Mouse (Mus musculus): ENCODE data around the gene Mis12. TPM values are rescaled to one million over a fixed set of nuclear protein-coding genes. Genes with fewer than 3 reads are reported as not detected.
A peak's percentile ranks its signal among the peaks of the same experiment; 100 is the strongest.

Gene Mis12
- polyA plus RNA-seq (2012; rRNA removed), result 3.2 and 5.1 TPM in 2 replicates

DNA sequence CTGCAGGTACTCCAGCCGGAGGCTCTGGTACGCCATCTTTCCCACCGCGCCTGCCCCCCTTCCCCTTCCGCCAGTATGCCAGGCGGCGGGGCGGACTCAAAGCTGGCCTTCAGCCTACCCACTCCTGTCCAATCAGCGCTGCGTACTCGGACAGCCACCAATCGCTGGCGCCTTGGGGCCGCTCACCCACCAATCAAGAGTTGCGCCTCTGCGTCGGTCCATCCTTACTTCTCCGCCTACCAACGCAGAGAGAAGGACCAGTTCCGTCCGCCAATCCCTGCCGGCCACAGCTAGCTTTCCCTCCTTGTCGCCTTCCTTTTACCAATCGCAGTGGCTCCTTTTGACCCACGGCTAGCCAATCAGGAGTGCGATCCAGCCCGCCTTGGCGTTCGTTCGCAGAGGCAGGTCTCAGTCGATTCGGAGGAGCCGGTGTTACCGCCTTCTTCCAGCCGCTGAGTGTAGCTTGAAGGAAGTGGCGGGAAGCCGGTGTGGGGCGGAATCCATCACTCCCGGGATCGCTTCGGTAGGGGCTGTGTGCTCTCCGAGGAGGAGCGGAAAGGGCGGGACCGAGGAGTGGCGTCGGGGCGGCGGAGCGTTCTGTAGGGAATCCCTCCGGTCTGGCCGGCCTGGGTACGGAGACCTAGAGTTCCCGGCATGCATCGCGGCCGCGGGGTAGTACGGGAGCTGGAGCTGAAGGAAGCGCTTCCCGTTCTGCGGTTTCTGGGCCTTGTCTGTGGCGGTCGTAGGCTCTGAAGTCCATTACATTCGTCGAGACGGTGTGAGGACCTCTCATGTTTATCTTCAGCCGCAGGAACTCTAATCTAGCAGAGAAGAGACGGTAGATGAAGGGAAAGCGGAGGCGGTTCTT lies at the start of gene Mis12, which contains the start of gene Derl2:
Mis12 (plus strand) TSS at position 411 of the 868 bp plus-strand sequence.
Derl2 (minus strand) TSS at position 641 of the 868 bp plus-strand sequence.
- DNase-seq, result peak; percentile 96
- Histone ChIP-seq H3K4me3 (replicated peaks; ENCODE audit: extremely low read depth, low read depth, low read length) (peak within 1 kb of the TSS; percentile 93), H3K4me1 (ENCODE audit: control insufficient read depth, insufficient read depth, low read length) (peaks cover 17% of the 10 kb centered on the region)
- under 1% methylated on average over 71 of the region's 71 CpGs for WGBS
- TF ChIP-seq POLR2A (IDR thresholded peaks at IDR 0.05; ENCODE audit: borderline replicate concordance, extremely low read depth, low read depth, low read length) (peak; percentile 72; the same call in 1 of the 2 replicates), CTCF (IDR thresholded peaks at IDR 0.05; ENCODE audit: insufficient read depth, low read length) (no peak)

DNA sequence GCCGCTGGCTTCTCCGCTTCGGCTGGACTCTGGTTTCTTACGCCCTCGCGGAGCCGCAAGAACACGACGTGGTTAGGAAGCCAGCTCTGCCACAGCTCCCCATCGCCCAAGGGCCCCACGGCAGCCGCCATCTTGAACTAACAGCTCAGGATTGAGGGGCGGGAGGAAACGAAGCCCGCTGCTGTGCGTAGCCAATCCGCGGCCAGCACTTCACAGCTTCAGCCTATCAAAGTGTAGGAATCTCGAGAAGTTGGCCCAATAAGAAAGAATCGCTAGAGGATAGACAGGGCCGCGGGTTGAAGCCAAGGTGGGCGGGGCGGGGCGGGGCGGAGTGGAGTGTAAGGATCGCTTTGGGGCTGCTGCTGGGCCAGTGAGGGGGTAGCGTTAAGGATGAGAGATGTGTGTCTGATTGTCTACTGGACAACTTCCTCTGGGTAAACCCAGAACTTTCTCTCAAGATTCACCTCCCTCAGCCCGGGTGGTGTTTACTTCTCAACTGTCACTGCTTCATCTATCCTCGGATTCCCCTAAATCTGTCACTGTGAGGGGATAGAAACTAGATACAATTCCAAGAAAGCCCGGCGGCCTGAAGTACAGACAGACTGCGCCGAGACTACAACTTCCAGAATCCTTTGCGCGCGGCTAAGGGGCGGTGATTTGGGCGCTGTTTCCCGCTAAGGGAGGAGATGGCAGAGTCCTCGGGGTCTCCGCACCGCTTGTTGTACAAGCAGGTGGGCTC lies 49.4 kb upstream of the Mis12 start, which contains the start of the genes Nup88 and Rpain:
Nup88 (minus strand) TSS at position 153 of the 739 bp plus-strand sequence.
Rpain (plus strand) TSS at position 393 of the 739 bp plus-strand sequence.
- TF ChIP-seq CTCF (IDR thresholded peaks at IDR 0.05; ENCODE audit: insufficient read depth, low read length) (no peak), POLR2A (IDR thresholded peaks at IDR 0.05; ENCODE audit: borderline replicate concordance, extremely low read depth, low read depth, low read length) (peak; percentile 83)
- Histone ChIP-seq H3K4me1 (ENCODE audit: control insufficient read depth, insufficient read depth, low read length) (peaks cover 4% of the 10 kb centered on the region; the same call in 1 of the 2 replicates), H3K4me3 (replicated peaks; ENCODE audit: extremely low read depth, low read depth, low read length) (peak within 1 kb of the TSS; percentile 96)
- WGBS, result under 1% methylated on average over 43 of the region's 43 CpGs
- DNase-seq, result peak; percentile 90

DNA sequence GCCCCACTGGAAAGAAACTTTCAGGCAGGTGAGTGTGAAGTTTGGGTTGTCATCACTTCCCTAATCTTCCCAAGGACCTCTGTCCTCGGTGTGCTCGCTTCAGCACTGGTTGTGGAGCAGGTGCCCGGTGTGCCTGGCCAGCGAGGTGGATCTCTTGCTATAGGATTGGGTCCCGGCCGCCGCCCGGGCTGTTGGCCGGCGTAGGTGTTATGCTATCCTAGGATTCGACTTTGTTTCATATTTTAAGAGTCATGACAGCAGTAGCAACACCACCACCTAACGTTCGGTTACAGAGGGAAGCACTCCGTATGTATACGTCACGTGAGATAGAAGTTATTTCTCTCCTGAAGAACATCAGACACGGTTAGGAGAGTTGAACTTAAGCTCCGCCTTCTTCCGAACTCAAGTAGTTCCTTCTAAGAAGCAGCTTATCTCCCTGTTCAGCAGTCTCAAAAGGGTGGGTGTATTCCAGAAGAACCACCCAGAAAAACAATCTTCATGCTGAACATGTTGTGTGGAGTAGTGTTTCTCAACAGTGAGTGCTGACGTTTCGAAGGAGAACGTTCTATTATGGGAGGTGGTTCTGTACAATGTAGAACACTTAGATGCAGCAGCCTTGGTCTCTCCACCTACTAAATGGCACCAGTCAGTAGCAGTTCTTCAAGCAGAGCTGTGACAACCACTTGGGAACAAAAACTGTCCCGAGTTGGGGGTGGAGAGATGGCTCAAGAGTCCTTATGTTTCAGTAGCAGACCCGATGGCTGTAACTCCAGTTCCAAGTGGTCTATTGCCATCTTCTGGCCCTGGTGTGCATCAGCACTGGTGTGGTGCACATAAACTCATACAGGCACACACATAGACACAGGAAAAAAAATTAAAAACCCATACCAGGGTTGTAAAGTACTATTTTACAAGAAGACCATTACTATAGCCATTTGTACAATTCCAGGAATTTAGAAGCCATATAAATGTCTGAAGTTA lies 48.6 kb upstream of the Mis12 start:
- WGBS, result 10% methylated on average over 24 of the region's 24 CpGs
- peak; percentile 14 for DNase-seq
- TF ChIP-seq CTCF (IDR thresholded peaks at IDR 0.05; ENCODE audit: insufficient read depth, low read length), result peak; percentile 23; the same call in 1 of the 2 replicates
- no peak for TF ChIP-seq POLR2A (IDR thresholded peaks at IDR 0.05; ENCODE audit: borderline replicate concordance, extremely low read depth, low read depth, low read length)

DNA sequence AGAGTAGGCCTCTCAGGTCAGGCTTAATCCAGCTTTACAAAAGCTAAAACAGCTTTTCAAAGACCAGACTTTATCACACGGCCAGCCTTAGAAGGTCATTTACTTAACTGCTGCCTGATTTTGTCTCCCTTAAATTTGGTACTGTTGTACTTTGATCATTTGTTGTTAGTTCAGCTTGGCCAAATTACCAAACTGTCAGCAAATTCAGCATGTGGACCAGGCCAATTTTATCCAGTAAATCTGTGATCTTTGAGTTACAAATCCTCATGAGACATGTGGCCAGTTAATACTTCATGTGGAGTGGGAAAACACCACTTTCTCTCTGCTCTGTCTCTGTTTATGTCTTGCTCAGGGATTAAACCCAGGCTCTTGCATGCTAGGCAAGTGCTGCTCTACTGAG lies 46.8 kb upstream of the Mis12 start:
- whole genome bisulfite sequencing, result 67% methylated on average over 1 of the region's 1 CpGs
- no peak for DNase-seq
- TF ChIP-seq POLR2A (IDR thresholded peaks at IDR 0.05; ENCODE audit: borderline replicate concordance, extremely low read depth, low read depth, low read length), result no peak
- no peak for TF ChIP-seq CTCF (IDR thresholded peaks at IDR 0.05; ENCODE audit: insufficient read depth, low read length)
- no peak overlapping the region for H3K4me3 ChIP-seq (replicated peaks; ENCODE audit: extremely low read depth, low read depth, low read length)
- peaks cover 4% of the 10 kb centered on the region; the same call in 1 of the 2 replicates for H3K4me1 ChIP-seq (ENCODE audit: control insufficient read depth, insufficient read depth, low read length)

More for the DNA sequence above, 48.6 kb upstream of the Mis12 start:
- Histone ChIP-seq H3K4me3 (replicated peaks; ENCODE audit: extremely low read depth, low read depth, low read length) (peak overlapping the region; percentile 95), H3K4me1 (ENCODE audit: control insufficient read depth, insufficient read depth, low read length) (peaks cover 4% of the 10 kb centered on the region; the same call in 1 of the 2 replicates)

DNA sequence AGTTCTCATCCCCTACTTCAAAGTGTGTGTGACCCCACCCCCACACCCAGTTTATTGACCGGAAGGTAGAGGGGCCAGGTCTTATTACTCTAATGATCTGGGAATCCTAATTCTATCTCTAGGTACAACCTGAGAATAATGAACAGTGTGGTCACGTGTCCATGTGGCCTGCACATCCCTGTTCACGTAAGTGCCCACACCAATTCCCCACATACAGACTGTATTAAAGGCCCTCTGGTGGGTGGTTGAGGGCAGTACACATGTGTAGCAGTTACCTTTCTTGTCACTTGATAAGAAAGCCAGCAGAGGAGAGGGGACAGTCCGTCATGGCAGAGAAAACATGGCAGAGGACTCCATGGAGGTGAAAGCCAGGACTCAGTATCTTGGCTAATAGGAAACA lies 45.5 kb upstream of the Mis12 start:
- Histone ChIP-seq H3K4me1 (ENCODE audit: control insufficient read depth, insufficient read depth, low read length) (peaks cover 4% of the 10 kb centered on the region; the same call in 1 of the 2 replicates), H3K4me3 (replicated peaks; ENCODE audit: extremely low read depth, low read depth, low read length) (no peak overlapping the region)
- 74% methylated on average over 4 of the region's 4 CpGs for WGBS
- no peak for DNase-seq
- no peak for TF ChIP-seq POLR2A (IDR thresholded peaks at IDR 0.05; ENCODE audit: borderline replicate concordance, extremely low read depth, low read depth, low read length)
- no peak for TF ChIP-seq CTCF (IDR thresholded peaks at IDR 0.05; ENCODE audit: insufficient read depth, low read length)

DNA sequence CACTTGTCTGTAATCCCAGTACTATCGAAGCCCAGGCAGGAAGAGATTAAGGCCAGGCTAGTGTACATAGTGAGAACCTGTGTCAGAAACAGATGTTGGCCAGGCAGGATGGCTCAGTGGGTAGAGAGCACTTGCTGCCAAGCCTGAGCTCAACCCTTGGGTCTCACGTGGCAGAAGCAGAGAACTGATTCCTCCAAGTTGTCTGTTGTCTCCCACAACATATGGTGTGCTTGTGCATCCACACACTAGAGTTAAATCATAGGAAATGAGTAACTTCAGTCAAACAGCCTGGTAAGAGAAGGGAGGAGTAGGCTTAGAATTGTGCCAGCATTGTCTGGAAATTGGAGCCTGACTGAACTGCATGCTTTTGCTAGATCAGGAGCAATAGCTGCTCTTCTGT lies 44.2 kb upstream of the Mis12 start:
- no peak for DNase-seq
- TF ChIP-seq CTCF (IDR thresholded peaks at IDR 0.05; ENCODE audit: insufficient read depth, low read length), result no peak
- TF ChIP-seq POLR2A (IDR thresholded peaks at IDR 0.05; ENCODE audit: borderline replicate concordance, extremely low read depth, low read depth, low read length), result no peak
- WGBS, result 69% methylated on average over 2 of the region's 2 CpGs
- no peak overlapping the region for H3K4me3 ChIP-seq (replicated peaks; ENCODE audit: extremely low read depth, low read depth, low read length)
- H3K4me1 ChIP-seq (ENCODE audit: control insufficient read depth, insufficient read depth, low read length), result 0 out of 2 replicates have a peak, but pooled peaks cover 2% of the 10 kb centered on the region

DNA sequence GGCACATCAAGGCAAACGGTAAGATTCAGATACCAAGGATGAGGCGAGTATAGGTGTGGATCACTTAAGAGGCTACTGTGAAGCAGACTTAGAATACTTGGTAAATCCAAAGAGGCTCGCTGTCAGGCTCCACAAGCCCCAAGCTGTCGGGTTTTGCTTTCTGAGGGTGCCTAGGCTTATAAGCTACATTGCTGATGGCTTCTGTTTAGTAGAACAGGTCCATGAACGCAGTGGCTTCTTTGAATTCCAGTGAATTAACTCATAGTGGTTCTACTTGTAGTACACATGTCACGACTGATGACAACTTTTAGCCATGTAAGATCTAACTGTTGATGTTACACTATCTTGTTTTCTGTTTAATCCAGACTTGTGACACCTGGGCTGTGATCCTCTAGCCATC lies 42.1 kb upstream of the Mis12 start:
- peaks cover 4% of the 10 kb centered on the region for H3K4me1 ChIP-seq (ENCODE audit: control insufficient read depth, insufficient read depth, low read length)
- WGBS, result 86% methylated on average over 6 of the region's 6 CpGs

DNA sequence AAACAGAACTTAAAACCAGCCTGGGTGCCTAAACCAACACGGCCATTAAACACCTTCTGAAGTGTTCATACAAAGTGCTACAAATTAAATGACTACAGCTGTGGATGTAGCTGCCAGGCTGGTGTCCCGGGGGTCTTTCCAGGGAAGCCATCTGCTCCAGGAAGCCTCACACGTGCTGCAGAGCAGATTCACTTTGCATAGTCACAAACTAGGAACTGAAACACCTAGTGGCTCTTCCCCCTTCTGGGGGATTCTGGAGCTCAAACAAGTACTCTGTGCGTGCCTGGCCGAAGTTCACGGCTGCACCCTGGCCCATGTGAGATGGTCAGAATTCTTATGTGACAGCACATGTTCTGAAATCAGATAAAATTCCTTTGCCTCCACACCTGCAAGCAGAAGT lies 39.2 kb upstream of the Mis12 start:
- H3K4me3 ChIP-seq (replicated peaks; ENCODE audit: extremely low read depth, low read depth, low read length), result no peak overlapping the region
- WGBS, result 80% methylated on average over 6 of the region's 6 CpGs
- DNase-seq, result no peak
- peaks cover 4% of the 10 kb centered on the region for H3K4me1 ChIP-seq (ENCODE audit: control insufficient read depth, insufficient read depth, low read length)
- TF ChIP-seq POLR2A (IDR thresholded peaks at IDR 0.05; ENCODE audit: borderline replicate concordance, extremely low read depth, low read depth, low read length), result no peak
- no peak for TF ChIP-seq CTCF (IDR thresholded peaks at IDR 0.05; ENCODE audit: insufficient read depth, low read length)

More for the DNA sequence above, 42.1 kb upstream of the Mis12 start:
- TF ChIP-seq POLR2A (IDR thresholded peaks at IDR 0.05; ENCODE audit: borderline replicate concordance, extremely low read depth, low read depth, low read length) (no peak), CTCF (IDR thresholded peaks at IDR 0.05; ENCODE audit: insufficient read depth, low read length) (no peak)
- no peak overlapping the region for H3K4me3 ChIP-seq (replicated peaks; ENCODE audit: extremely low read depth, low read depth, low read length)
- DNase-seq, result no peak
